Mouse (Mus musculus) heart, postnatal 0 days (tissue): ENCODE results near the gene Thg1l.

ENCODE experiments used
- CTCF ChIP-seq: IDR thresholded peaks from 2 replicates; pipeline ENCODE4 v1.5.1; 2016; ENCODE audit warnings: antibody characterized with exemption, control low read depth, low read depth
- EP300 ChIP-seq: IDR thresholded peaks from 2 replicates; pipeline ENCODE4 v1.6.1; 2016; ENCODE audit warnings: antibody characterized with exemption, low read depth

- no peak for TF ChIP-seq EP300
- no peak for TF ChIP-seq CTCF
These were observed 36.3 kb upstream of the Thg1l start for GRCm38 (mm10) chr11:45991604-45992003.
